Mouse (Mus musculus) limb, embryonic 10.5 days (tissue): Measurements from ENCODE around the gene Tub. TPM values are rescaled to one million over a fixed set of nuclear protein-coding genes. Genes with fewer than 3 reads are reported as not detected.

Experiments used
- DNase-seq: peaks from one replicate; pipeline ENCODE4 v3.0.0-alpha.2; 2017; ENCODE audit warnings: low spot score
- H3K27ac ChIP-seq: fragments of 300-500 bp; sonication (generic); 2 replicates; pipeline ENCODE4 v1.5.1; 2016; ENCODE audit warnings: mild to moderate bottlenecking
- H3K27me3 ChIP-seq: fragments of 300-500 bp; sonication (generic); 2 replicates; pipeline ENCODE4 v1.6.1; 2016; ENCODE audit warnings: low read depth, mild to moderate bottlenecking; ENCODE audit not compliant: poor library complexity, severe bottlenecking
- H3K36me3 ChIP-seq: fragments of 300-500 bp; sonication (generic); 2 replicates; pipeline ENCODE4 v1.6.1; 2016; ENCODE audit warnings: mild to moderate bottlenecking, moderate library complexity
- H3K4me1 ChIP-seq: fragments of 300-500 bp; sonication (generic); 2 replicates; pipeline ENCODE4 v1.6.1; 2016
- H3K4me3 ChIP-seq: fragments of 300-500 bp; sonication (generic); 2 replicates; pipeline ENCODE4 v1.5.1; 2016; ENCODE audit warnings: mild to moderate bottlenecking, moderate library complexity
- H3K9me3 ChIP-seq: fragments of 300-500 bp; sonication (generic); replicated peaks from 2 replicates; pipeline ENCODE4 v1.6.1; 2016; ENCODE audit warnings: mild to moderate bottlenecking
- WGBS: fragments of 180-500 bp; shearing (Covaris S2); methylation state at CpG from one replicate; pipeline ENCODE4 v1.1.7; 2016; 5-methylcytosine and 5-hydroxymethylcytosine counted together
- polyA plus RNA-seq: library from polyadenylated mRNA; unstranded; fragments of >200 nt; fragmentation: Nextera tagmentation; extraction: Ambion mirVana; gene quantifications from 2 replicates; pipeline ENCODE4 v1.2.1, GENCODE M21; 2016

Gene Tub
- polyA plus RNA-seq = 2.4 and 3.7 TPM in 2 replicates

GRCm38 (mm10) chr7:108950312-108950761, at the start of gene Tub:
Tub (plus strand) TSS chr7:108950338.
- peak; percentile 79 for DNase-seq
- Histone ChIP-seq H3K27ac (peak within 1 kb of the TSS; percentile 68), H3K4me3 (peak within 1 kb of the TSS; percentile 73), H3K4me1 (peaks cover 14% of the 10 kb centered on the region), H3K9me3 (no peaks in the 10 kb centered on the region), H3K36me3 (peaks cover 12% of the 10 kb centered on the region), H3K27me3 (peaks cover 53% of the 10 kb centered on the region)
- WGBS = under 1% methylated on average over 44 of the region's 44 CpGs

- Histone ChIP-seq H3K9me3 (no peaks in the 10 kb centered on the region), H3K27me3 (no peaks in the 10 kb centered on the region), H3K4me3 (no peak overlapping the region), H3K27ac (no peak overlapping the region), H3K36me3 (no peaks in the 10 kb centered on the region), H3K4me1 (no peaks in the 10 kb centered on the region)
- DNase-seq = no peak
- 86% methylated on average over 2 of the region's 2 CpGs for WGBS
Measured at GRCm38 (mm10) chr7:108903969-108904368, 46.2 kb upstream of the Tub start.

- Histone ChIP-seq H3K27me3 (no peaks in the 10 kb centered on the region), H3K36me3 (no peaks in the 10 kb centered on the region), H3K27ac (no peak overlapping the region), H3K4me3 (no peak overlapping the region), H3K4me1 (no peaks in the 10 kb centered on the region), H3K9me3 (no peaks in the 10 kb centered on the region)
- DNase-seq = no peak
- WGBS = 79% methylated on average over 4 of the region's 4 CpGs
Measured at GRCm38 (mm10) chr7:108927043-108927442, 23.1 kb upstream of the Tub start.

- H3K4me3 ChIP-seq = no peak overlapping the region
- H3K36me3 ChIP-seq = no peaks in the 10 kb centered on the region
- 86% methylated on average over 11 of the region's 11 CpGs for WGBS
- H3K4me1 ChIP-seq = no peaks in the 10 kb centered on the region
- H3K9me3 ChIP-seq = no peaks in the 10 kb centered on the region
- no peak for DNase-seq
- no peaks in the 10 kb centered on the region for H3K27me3 ChIP-seq
- H3K27ac ChIP-seq = no peak overlapping the region
Measured at GRCm38 (mm10) chr7:108928280-108929188, 21.6 kb upstream of the Tub start.

- Histone ChIP-seq H3K36me3 (no peaks in the 10 kb centered on the region), H3K27ac (no peak within 1 kb of the TSS), H3K4me3 (no peak within 1 kb of the TSS), H3K4me1 (peaks cover under 1% of the 10 kb centered on the region; the same call in 1 of the 2 replicates), H3K27me3 (no peaks in the 10 kb centered on the region), H3K9me3 (no peaks in the 10 kb centered on the region)
- no peak for DNase-seq
- 83% methylated on average over 6 of the region's 6 CpGs for WGBS
Measured at GRCm38 (mm10) chr7:108929726-108930393, 20.3 kb upstream of the Tub start, which contains the start of gene Nlrp10. Nlrp10 (minus strand) TSS chr7:108930178.

DNA sequence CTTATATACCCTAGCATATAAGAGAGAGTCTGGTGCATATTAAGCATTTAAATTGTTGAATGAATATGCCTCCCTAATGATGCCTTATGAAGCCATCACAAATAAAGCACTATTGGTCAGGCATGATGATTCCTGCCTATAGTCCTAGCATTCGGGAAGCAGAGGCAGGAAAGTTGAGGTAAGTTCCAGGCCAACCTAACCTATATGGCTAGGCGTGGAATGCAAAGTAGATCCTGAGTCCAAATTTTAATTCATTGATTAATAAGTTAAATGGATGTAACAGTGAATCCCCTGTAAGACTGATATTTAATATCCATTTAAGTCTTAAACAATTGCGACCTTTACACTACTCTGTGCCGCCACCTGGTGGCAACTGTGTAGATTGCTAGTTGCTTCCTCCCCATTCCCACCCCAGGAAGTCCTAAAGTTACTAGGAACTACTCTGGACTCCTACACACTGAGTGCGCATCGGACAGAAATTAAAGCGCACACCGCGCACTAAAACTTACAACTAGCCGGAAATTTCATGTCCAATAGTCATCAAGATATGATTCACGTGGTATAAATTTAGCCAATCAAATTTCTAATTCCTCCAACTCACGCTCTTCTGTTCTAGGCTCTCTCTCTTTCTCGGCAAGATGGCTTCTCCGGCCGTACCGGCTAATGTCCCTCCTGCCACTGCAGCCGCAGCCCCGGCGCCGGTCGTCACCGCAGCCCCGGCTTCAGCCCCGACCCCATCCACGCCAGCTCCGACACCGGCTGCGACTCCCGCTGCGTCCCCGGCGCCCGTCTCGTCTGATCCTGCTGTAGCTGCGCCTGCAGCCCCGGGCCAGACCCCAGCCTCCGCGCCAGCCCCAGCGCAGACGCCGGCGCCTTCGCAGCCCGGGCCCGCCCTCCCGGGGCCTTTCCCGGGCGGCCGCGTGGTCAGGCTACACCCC, 16.1 kb upstream of the Tub start, which contains the start of gene Eif3f:
TSS of gene Eif3f (plus strand) at position 624 of the 938 bp plus-strand sequence.
- Histone ChIP-seq H3K36me3 (peaks cover 35% of the 10 kb centered on the region), H3K27ac (peak within 1 kb of the TSS; percentile 96), H3K4me3 (peak within 1 kb of the TSS; percentile 98), H3K9me3 (no peaks in the 10 kb centered on the region), H3K27me3 (no peaks in the 10 kb centered on the region), H3K4me1 (peaks cover 11% of the 10 kb centered on the region)
- 2% methylated on average over 50 of the region's 50 CpGs for WGBS
- peak; percentile 90 for DNase-seq

- DNase-seq = no peak
- Histone ChIP-seq H3K4me1 (peaks cover 11% of the 10 kb centered on the region), H3K27me3 (no peaks in the 10 kb centered on the region), H3K4me3 (peak overlapping the region; percentile 98), H3K27ac (peak overlapping the region; percentile 96), H3K36me3 (peaks cover 42% of the 10 kb centered on the region), H3K9me3 (no peaks in the 10 kb centered on the region)
- WGBS = 9% methylated on average over 8 of the region's 8 CpGs
Measured at GRCm38 (mm10) chr7:108934836-108935235, 15.3 kb upstream of the Tub start.

DNA sequence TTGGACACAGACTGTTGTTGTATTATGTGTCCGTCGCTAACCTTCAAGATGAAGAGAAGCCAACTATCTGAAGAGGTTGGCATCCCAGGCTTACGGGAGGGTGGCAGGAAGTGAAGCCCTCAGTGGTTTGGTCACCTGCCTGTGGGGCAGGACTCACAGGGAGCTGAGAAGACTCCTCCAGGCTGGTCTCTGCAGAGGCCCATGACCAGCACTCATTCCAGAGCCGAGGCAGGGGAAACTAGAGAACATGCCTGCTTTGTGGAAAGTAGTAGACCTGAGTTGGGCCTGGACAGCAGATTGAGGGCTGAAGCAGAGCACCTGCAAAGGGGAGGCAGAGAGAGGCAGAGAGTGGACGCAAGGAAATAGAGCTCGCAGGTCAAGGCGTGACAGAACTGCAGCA, 14.7 kb upstream of the Tub start:
- no peak overlapping the region; the same call in 1 of the 2 replicates for H3K27ac ChIP-seq
- peaks cover 48% of the 10 kb centered on the region for H3K36me3 ChIP-seq
- WGBS = 83% methylated on average over 7 of the region's 7 CpGs
- no peak for DNase-seq
- H3K4me3 ChIP-seq = peak overlapping the region; percentile 98
- H3K9me3 ChIP-seq = no peaks in the 10 kb centered on the region
- H3K4me1 ChIP-seq = peaks cover 11% of the 10 kb centered on the region
- H3K27me3 ChIP-seq = no peaks in the 10 kb centered on the region

GRCm38 (mm10) chr7:108936591-108936990, 13.5 kb upstream of the Tub start:
- no peak for DNase-seq
- no peaks in the 10 kb centered on the region for H3K9me3 ChIP-seq
- H3K4me1 ChIP-seq = peaks cover 11% of the 10 kb centered on the region
- H3K27ac ChIP-seq = no peak overlapping the region
- H3K4me3 ChIP-seq = no peak overlapping the region
- H3K36me3 ChIP-seq = peaks cover 60% of the 10 kb centered on the region
- 93% methylated on average over 4 of the region's 4 CpGs for WGBS
- H3K27me3 ChIP-seq = no peaks in the 10 kb centered on the region

GRCm38 (mm10) chr7:108941466-108941865, 8.7 kb upstream of the Tub start:
- peaks cover 96% of the 10 kb centered on the region for H3K36me3 ChIP-seq
- H3K27me3 ChIP-seq = no peaks in the 10 kb centered on the region
- WGBS = 93% methylated on average over 9 of the region's 9 CpGs
- DNase-seq = no peak
- no peaks in the 10 kb centered on the region for H3K4me1 ChIP-seq
- no peak overlapping the region for H3K4me3 ChIP-seq
- H3K27ac ChIP-seq = no peak overlapping the region
- no peaks in the 10 kb centered on the region for H3K9me3 ChIP-seq

DNA sequence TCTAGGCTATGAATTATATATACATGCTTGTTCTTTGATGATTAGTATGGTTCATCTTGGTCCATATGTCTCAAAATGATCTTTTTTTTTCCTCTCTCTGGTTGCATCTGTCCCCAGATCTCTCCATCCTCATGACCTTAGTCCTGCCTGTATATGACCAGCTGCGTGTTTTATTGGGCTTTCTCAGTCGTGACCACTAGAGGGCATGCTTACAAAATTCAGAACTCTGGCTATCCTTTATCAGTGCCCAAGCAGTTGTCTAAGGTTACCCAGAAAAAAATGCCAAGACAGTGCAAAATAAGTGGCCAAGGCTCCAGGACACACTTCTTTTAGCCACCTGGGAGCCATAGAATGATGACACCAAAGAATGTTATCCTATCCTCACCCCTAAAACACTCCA, 6.1 kb upstream of the Tub start:
- Histone ChIP-seq H3K4me3 (no peak overlapping the region), H3K27me3 (peaks cover 5% of the 10 kb centered on the region), H3K27ac (no peak overlapping the region), H3K4me1 (no peaks in the 10 kb centered on the region), H3K36me3 (peaks cover 72% of the 10 kb centered on the region), H3K9me3 (no peaks in the 10 kb centered on the region)
- DNase-seq = no peak
- WGBS = 13% methylated on average over 2 of the region's 2 CpGs

DNA sequence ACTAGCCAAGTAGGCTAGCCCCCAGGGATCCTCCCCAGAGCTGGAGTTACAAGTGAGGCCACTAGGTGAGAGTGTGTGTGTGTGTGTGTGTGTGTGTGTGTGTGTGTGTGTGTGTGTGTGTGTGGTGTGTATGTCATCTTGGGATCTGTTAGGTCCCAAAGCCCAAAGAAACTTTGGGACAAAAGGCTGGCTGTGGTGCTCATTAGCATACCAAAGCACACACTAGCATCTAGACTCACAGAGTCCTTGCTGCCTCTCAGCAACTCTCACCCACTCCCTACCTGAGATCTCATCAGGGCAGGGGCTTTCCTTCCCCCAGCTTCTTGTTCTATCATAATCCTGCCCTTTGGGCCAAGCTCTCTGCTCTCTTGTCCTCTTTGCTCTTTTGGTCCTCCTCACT, 1.5 kb upstream of the Tub start:
- Histone ChIP-seq H3K4me3 (no peak overlapping the region), H3K9me3 (no peaks in the 10 kb centered on the region), H3K4me1 (peaks cover 14% of the 10 kb centered on the region), H3K27me3 (peaks cover 50% of the 10 kb centered on the region), H3K27ac (no peak overlapping the region), H3K36me3 (peaks cover 26% of the 10 kb centered on the region)
- no peak for DNase-seq
